ENCODE assay signal across 19 mouse cellular contexts in the genomic region with DNA sequence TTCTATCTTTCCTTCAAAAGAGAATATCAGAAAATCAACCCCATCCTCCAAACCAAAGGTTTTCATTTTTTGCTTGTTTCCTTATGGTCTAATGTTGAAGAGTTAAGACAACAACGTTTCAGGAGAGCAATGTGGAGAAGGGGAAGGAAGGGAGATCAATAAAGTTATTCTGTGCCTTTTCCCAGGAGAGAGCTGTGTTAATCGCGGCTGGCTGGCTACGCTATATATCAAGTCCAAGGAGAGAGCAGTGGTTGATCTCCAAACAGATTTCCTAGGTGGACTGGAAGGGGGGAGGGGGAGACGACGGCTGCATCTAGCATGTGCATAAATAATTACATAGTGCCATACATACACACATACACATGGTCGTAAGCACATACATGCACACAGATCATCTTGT.
A peak's percentile ranks its signal among the peaks of the same experiment; 100 is the strongest.
DNase-seq lines count a peak whose midpoint lies in the region; ATAC-seq lines count a peak whose summit lies in the region.
"Had no signal": no experiment of that assay in that cellular context is flagged by ENCODE, and none has a peak within 500 bp of the region (broad histone marks: within the 10 kb centered on the region; RNA-seq: fewer than 3 reads in every experiment).

No protein-coding gene starts in this region.

- 0 out of 2 replicates have a peak overlapping the region, but pooled peaks have one; percentile 9 for H3K4me2 ChIP-seq in hindbrain, embryonic 13.5 days
- H3K4me2 ChIP-seq in hindbrain, embryonic 11.5 days (replicated peaks; ENCODE audit: low read depth, low read length) = no peak overlapping the region
- 0 out of 2 replicates have a peak overlapping the region, but pooled peaks have one; percentile 10 for H3K4me2 ChIP-seq in neural tube, embryonic 12.5 days (replicated peaks)
- H3K4me2 ChIP-seq: embryonic facial prominence, embryonic 15.5 days; forebrain, embryonic 15.5 days had no signal

- 66% methylated on average over 7 of the region's 7 CpGs for WGBS in hindbrain, embryonic 13.5 days
- WGBS in hindbrain, embryonic 11.5 days = 77% methylated on average over 7 of the region's 7 CpGs
- 64% methylated on average over 7 of the region's 7 CpGs for WGBS in neural tube, embryonic 12.5 days

- H3K9me3 ChIP-seq in hindbrain, embryonic 13.5 days = no peaks in the 10 kb centered on the region
- no peaks in the 10 kb centered on the region for H3K9me3 ChIP-seq in hindbrain, embryonic 11.5 days (ENCODE audit: control insufficient read depth, low read length)
- no peaks in the 10 kb centered on the region for H3K9me3 ChIP-seq in neural tube, embryonic 12.5 days
- H3K9me3 ChIP-seq: embryonic facial prominence, embryonic 15.5 days; forebrain, embryonic 15.5 days; heart, embryonic 10.5 days had no signal

- H3K4me1 ChIP-seq in hindbrain, embryonic 13.5 days (replicated peaks) = peaks cover 14% of the 10 kb centered on the region
- H3K4me1 ChIP-seq in hindbrain, embryonic 11.5 days (replicated peaks; ENCODE audit: control insufficient read depth, insufficient read depth, low read length) = 0 out of 2 replicates have a peak, but pooled peaks cover 2% of the 10 kb centered on the region
- no peaks in the 10 kb centered on the region for H3K4me1 ChIP-seq in neural tube, embryonic 12.5 days
- H3K4me1 ChIP-seq: embryonic facial prominence, embryonic 15.5 days; forebrain, embryonic 15.5 days; heart, embryonic 10.5 days had no signal

- no peak for ATAC-seq in hindbrain, embryonic 13.5 days (ENCODE audit: low FRiP score)
- ATAC-seq in hindbrain, embryonic 11.5 days (ENCODE audit: low FRiP score) = no peak
- no peak; the same call in 1 of the 2 replicates for ATAC-seq in neural tube, embryonic 12.5 days (ENCODE audit: low FRiP score, low read depth)
- no peak for ATAC-seq in erythroblast, adult 5-6 weeks (replicated peaks; ENCODE audit: low FRiP score, poor library complexity, severe bottlenecking)
- ATAC-seq: forebrain, embryonic 15.5 days; inflammation-experienced regulatory T-cells, adult 6 months had no signal

- no peak overlapping the region for H3K9ac ChIP-seq in hindbrain, embryonic 13.5 days
- no peak overlapping the region for H3K9ac ChIP-seq in hindbrain, embryonic 11.5 days (ENCODE audit: low read depth, low read length)
- H3K9ac ChIP-seq in neural tube, embryonic 12.5 days = no peak overlapping the region
- H3K9ac ChIP-seq: embryonic facial prominence, embryonic 15.5 days; forebrain, embryonic 15.5 days had no signal

- H3K36me3 ChIP-seq in hindbrain, embryonic 13.5 days = peaks cover 7% of the 10 kb centered on the region; the same call in 1 of the 2 replicates
- H3K36me3 ChIP-seq in hindbrain, embryonic 11.5 days (ENCODE audit: control insufficient read depth, insufficient read depth, low read length) = no peaks in the 10 kb centered on the region
- no peaks in the 10 kb centered on the region for H3K36me3 ChIP-seq in neural tube, embryonic 12.5 days
- H3K36me3 ChIP-seq: forebrain, embryonic 15.5 days; heart, embryonic 10.5 days had no signal

- no peaks in the 10 kb centered on the region for H3K27me3 ChIP-seq in hindbrain, embryonic 13.5 days
- no peaks in the 10 kb centered on the region for H3K27me3 ChIP-seq in hindbrain, embryonic 11.5 days (ENCODE audit: control insufficient read depth, insufficient read depth, low read length)
- no peaks in the 10 kb centered on the region for H3K27me3 ChIP-seq in neural tube, embryonic 12.5 days (replicated peaks)
- H3K27me3 ChIP-seq: embryonic facial prominence, embryonic 15.5 days; forebrain, embryonic 15.5 days had no signal

- DNase-seq in hindbrain, embryonic 11.5 days (ENCODE audit: low spot score) = no peak
- DNase-seq in neural tube, embryonic 10.5 days (ENCODE audit: extremely low spot score, low spot score) = no peak
- DNase-seq in mesoderm, embryonic 11.5 days (ENCODE audit: low read depth, low spot score) = peak; percentile 47
- no peak for DNase-seq in lung, adult 18-20 months
- DNase-seq: adrenal gland, adult 2 months; adrenal gland, postnatal 25 days; cerebellum, adult 2 months; cerebellum, postnatal 10 days; embryo, embryonic 11 days; gastrocnemius, postnatal 36 days; heart, adult 18-20 months; heart, postnatal 10 days had no signal

- H3K4me3 ChIP-seq in hindbrain, embryonic 13.5 days = no peak overlapping the region
- no peak overlapping the region for H3K4me3 ChIP-seq in hindbrain, embryonic 11.5 days (ENCODE audit: low read depth, low read length)
- no peak overlapping the region for H3K4me3 ChIP-seq in neural tube, embryonic 12.5 days
- H3K4me3 ChIP-seq: embryonic facial prominence, embryonic 15.5 days; forebrain, embryonic 15.5 days; heart, embryonic 10.5 days had no signal

- peak overlapping the region; percentile 24 for H3K27ac ChIP-seq in hindbrain, embryonic 13.5 days
- H3K27ac ChIP-seq in hindbrain, embryonic 11.5 days (ENCODE audit: low read depth, low read length) = no peak overlapping the region
- no peak overlapping the region for H3K27ac ChIP-seq in neural tube, embryonic 12.5 days
- H3K27ac ChIP-seq: embryonic facial prominence, embryonic 15.5 days; forebrain, embryonic 15.5 days; heart, embryonic 10.5 days had no signal
